Mouse (Mus musculus) C2C12 (cell line): ENCODE results near the gene Neurl2. TPM values are rescaled to one million over a fixed set of nuclear protein-coding genes. Genes with fewer than 3 reads are reported as not detected.

ENCODE experiments used
- H3K27me3 ChIP-seq: one replicate; pipeline ENCODE4 v1.6.1; 2011; ENCODE audit not compliant: control insufficient read depth, insufficient read depth, insufficient read length
- H3K36me3 ChIP-seq: one replicate; pipeline ENCODE4 v1.6.1; 2011; ENCODE audit not compliant: control insufficient read depth, insufficient read depth
- H3K4me3 ChIP-seq: one replicate; pipeline ENCODE4 v1.5.1; 2011; ENCODE audit warnings: mild to moderate bottlenecking, control low read depth; ENCODE audit not compliant: poor library complexity, insufficient read depth, severe bottlenecking
- H3K79me2 ChIP-seq: one replicate; pipeline ENCODE4 v1.6.1; 2011; ENCODE audit not compliant: control insufficient read depth, insufficient read depth
- H3K79me3 ChIP-seq: one replicate; pipeline ENCODE4 v1.6.1; 2011; ENCODE audit warnings: low read depth, control low read depth
- H3ac ChIP-seq: one replicate; pipeline ENCODE3; 2011; ENCODE audit warnings: low read depth; ENCODE audit not compliant: control insufficient read depth, insufficient read length
- CEBPB ChIP-seq: IDR thresholded peaks from one replicate; pipeline ENCODE4 v1.6.1; 2011; ENCODE audit warnings: low read depth, mild to moderate bottlenecking, control low read depth, moderate library complexity
- CTCF ChIP-seq: IDR thresholded peaks from one replicate; pipeline ENCODE4 v1.5.1; 2011; ENCODE audit not compliant: control insufficient read depth, insufficient read depth, insufficient read length
- FOSL1 ChIP-seq: IDR thresholded peaks from one replicate; pipeline ENCODE4 v1.8.0; 2011; ENCODE audit warnings: mild to moderate bottlenecking, low read length; ENCODE audit not compliant: poor library complexity, insufficient read depth, severe bottlenecking
- MAX ChIP-seq: IDR thresholded peaks from one replicate; pipeline ENCODE4 v1.6.1; 2011; ENCODE audit warnings: mild to moderate bottlenecking, control low read depth
- MYOD1 ChIP-seq: IDR thresholded peaks from one replicate; pipeline ENCODE4 v1.6.1; 2011; ENCODE audit warnings: low read depth; ENCODE audit not compliant: control insufficient read depth, insufficient read length
- MYOG ChIP-seq: IDR thresholded peaks from one replicate; pipeline ENCODE4 v1.6.1; 2011; ENCODE audit not compliant: control insufficient read depth, insufficient read length; ENCODE audit errors: extremely low read depth
- USF1 ChIP-seq: IDR thresholded peaks from one replicate; pipeline ENCODE4 v1.6.1; 2011; ENCODE audit warnings: low read depth, mild to moderate bottlenecking, control low read depth, moderate library complexity
- polyA plus RNA-seq: library from polyadenylated mRNA; unstranded; fragments of >200 nt; fragmentation: generic; extraction: Trizol; gene quantifications from one replicate; pipeline ENCODE4 v1.2.1, GENCODE M21; 2012; ENCODE audit warnings: missing spikeins

Neurl2 gene
- polyA plus RNA-seq, 1 experiment: 11.3 TPM

- H3K79me2 ChIP-seq: peaks cover 26% of the 10 kb centered on the region
- H3K36me3 ChIP-seq: peaks cover 35% of the 10 kb centered on the region
- no peak overlapping the region for H3ac ChIP-seq
- H3K27me3 ChIP-seq: no peaks in the 10 kb centered on the region
- H3K4me3 ChIP-seq: no peak overlapping the region
- TF ChIP-seq CTCF (no peak), MYOD1 (no peak), FOSL1 (no peak), MAX (no peak), CEBPB (no peak), USF1 (no peak), MYOG (no peak)
- peaks cover 3% of the 10 kb centered on the region for H3K79me3 ChIP-seq
Measured at GRCm38 (mm10) chr2:164829090-164829489, 4.2 kb downstream of the Neurl2 start.

DNA sequence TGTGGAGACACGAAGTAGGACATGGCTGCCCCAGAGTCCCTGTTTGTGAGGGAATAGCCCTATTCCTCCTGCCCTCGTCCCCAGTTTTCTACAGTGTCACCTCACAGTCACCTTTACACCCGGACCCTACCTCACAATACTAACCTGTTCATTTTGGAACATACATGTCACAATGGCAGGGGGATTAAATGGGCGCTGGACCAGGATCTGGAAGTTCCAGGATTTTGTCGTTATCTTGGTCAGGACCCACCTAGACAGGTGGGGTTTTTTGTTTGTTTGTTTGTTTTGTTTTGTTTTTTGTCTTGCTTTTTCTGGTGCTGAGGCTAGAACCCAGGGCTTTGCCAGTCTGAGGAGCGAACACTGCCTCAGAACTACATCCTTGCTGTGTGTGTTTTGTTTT, 4.8 kb downstream of the Neurl2 start, which contains the start of gene Spata25:
Spata25 (minus strand) TSS at position 101 of the 400 bp plus-strand sequence.
- peaks cover 35% of the 10 kb centered on the region for H3K36me3 ChIP-seq
- H3K79me2 ChIP-seq: peaks cover 28% of the 10 kb centered on the region
- H3K79me3 ChIP-seq: peaks cover 7% of the 10 kb centered on the region
- TF ChIP-seq USF1 (no peak), CTCF (no peak), MYOD1 (no peak), CEBPB (no peak), FOSL1 (no peak), MYOG (no peak), MAX (no peak)
- no peaks in the 10 kb centered on the region for H3K27me3 ChIP-seq
- no peak within 1 kb of the TSS for H3K4me3 ChIP-seq
- H3ac ChIP-seq: no peak within 1 kb of the TSS

- peaks cover 28% of the 10 kb centered on the region for H3K79me2 ChIP-seq
- no peaks in the 10 kb centered on the region for H3K27me3 ChIP-seq
- no peak for TF ChIP-seq MYOG
- TF ChIP-seq MYOD1: no peak
- no peak for TF ChIP-seq MAX
- TF ChIP-seq USF1: no peak
- no peak for TF ChIP-seq CEBPB
- TF ChIP-seq FOSL1: no peak
- no peak for TF ChIP-seq CTCF
- H3K79me3 ChIP-seq: peaks cover 7% of the 10 kb centered on the region
- no peak overlapping the region for H3ac ChIP-seq
- peaks cover 35% of the 10 kb centered on the region for H3K36me3 ChIP-seq
- H3K4me3 ChIP-seq: no peak overlapping the region
Measured at GRCm38 (mm10) chr2:164827146-164827850, 6.0 kb downstream of the Neurl2 start.

GRCm38 (mm10) chr2:164825521-164825920, 7.7 kb downstream of the Neurl2 start:
- H3K79me3 ChIP-seq: peaks cover 7% of the 10 kb centered on the region
- H3K36me3 ChIP-seq: peaks cover 36% of the 10 kb centered on the region
- H3K4me3 ChIP-seq: no peak overlapping the region
- no peak overlapping the region for H3ac ChIP-seq
- TF ChIP-seq CEBPB: no peak
- no peak for TF ChIP-seq CTCF
- no peak for TF ChIP-seq MYOG
- TF ChIP-seq MYOD1: no peak
- TF ChIP-seq FOSL1: no peak
- no peak for TF ChIP-seq USF1
- no peak for TF ChIP-seq MAX
- peaks cover 28% of the 10 kb centered on the region for H3K79me2 ChIP-seq
- H3K27me3 ChIP-seq: no peaks in the 10 kb centered on the region

DNA sequence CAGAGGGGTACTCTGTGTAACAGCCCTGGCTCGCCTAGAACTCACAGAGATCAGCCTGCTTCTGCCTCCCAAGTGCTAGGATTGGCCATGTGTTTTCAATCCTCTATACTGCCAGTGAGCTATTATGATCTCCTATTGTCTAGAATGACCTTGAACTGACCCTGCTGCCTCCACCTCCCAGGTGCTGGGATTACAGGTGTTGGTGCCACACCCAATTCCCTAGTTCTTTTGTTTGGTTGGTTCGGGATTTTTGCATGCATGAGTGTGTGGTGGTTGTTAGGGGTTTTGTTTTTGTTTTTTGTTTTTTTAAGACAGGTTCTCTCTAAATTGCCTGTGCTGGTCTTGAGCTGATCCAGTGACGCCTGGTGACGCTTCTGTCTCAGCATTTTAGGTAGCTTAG, 9.3 kb downstream of the Neurl2 start:
- Histone ChIP-seq H3K4me3 (no peak overlapping the region), H3ac (no peak overlapping the region), H3K79me3 (peaks cover 7% of the 10 kb centered on the region), H3K36me3 (peaks cover 42% of the 10 kb centered on the region), H3K79me2 (peaks cover 28% of the 10 kb centered on the region), H3K27me3 (no peaks in the 10 kb centered on the region)
- TF ChIP-seq FOSL1: no peak
- no peak for TF ChIP-seq MAX
- no peak for TF ChIP-seq MYOG
- TF ChIP-seq MYOD1: no peak
- TF ChIP-seq CTCF: no peak

DNA sequence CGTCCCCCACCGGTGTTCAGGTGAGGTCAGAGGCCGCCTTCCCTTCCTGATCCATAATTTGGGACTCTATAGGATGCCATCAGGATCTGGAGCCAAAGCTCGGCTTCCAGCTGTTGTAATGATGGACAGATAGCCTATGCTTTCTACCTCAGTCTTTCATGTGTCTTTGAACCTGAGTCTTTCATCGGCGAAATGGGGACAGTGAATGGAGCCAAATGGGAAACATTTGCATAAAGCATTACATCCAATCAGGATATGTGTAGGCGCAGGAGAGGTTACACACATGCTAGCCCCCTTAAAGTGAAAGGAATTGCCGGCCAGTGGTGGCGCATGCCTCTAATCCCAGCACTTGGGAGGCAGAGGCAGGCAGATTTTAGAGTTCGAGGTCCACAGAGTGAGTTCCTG, 10.1 kb downstream of the Neurl2 start:
- peaks cover 42% of the 10 kb centered on the region for H3K36me3 ChIP-seq
- no peaks in the 10 kb centered on the region for H3K27me3 ChIP-seq

More for the DNA sequence above, 10.1 kb downstream of the Neurl2 start:
- H3K4me3 ChIP-seq: peak overlapping the region; percentile 89
- H3K79me3 ChIP-seq: peaks cover 7% of the 10 kb centered on the region
- H3K79me2 ChIP-seq: peaks cover 28% of the 10 kb centered on the region
- TF ChIP-seq CEBPB (no peak), MAX (peak; percentile 53), FOSL1 (no peak), MYOG (no peak), MYOD1 (no peak), CTCF (no peak), USF1 (no peak)
- peak overlapping the region; percentile 69 for H3ac ChIP-seq
